In genomic region chr7:89676176-89676575, GRCm38 (mm10) we compare ENCODE assay signal across 26 mouse cellular contexts. TPM values are rescaled to one million over a fixed set of nuclear protein-coding genes. Genes with fewer than 3 reads are reported as not detected.
DNase-seq lines count a peak whose midpoint lies in the region; ATAC-seq and TF ChIP-seq lines count a peak whose summit lies in the region.
"Had no signal": no experiment of that assay in that cellular context is flagged by ENCODE, and none has a peak within 500 bp of the region (broad histone marks: within the 10 kb centered on the region; RNA-seq: fewer than 3 reads in every experiment).

No protein-coding gene starts in this region.

- no peaks in the 10 kb centered on the region for H3K36me3 ChIP-seq in kidney, adult 2 months (ENCODE audit: control insufficient read depth, insufficient read depth, low read length)
- H3K36me3 ChIP-seq in kidney, embryonic 14.5 days (ENCODE audit: control insufficient read depth, insufficient read depth, low read length), result no peaks in the 10 kb centered on the region
- no peaks in the 10 kb centered on the region for H3K36me3 ChIP-seq in lung, postnatal 0 days (ENCODE audit: insufficient read depth, low read length)
- H3K36me3 ChIP-seq: embryonic facial prominence, embryonic 12.5 days; G1E; heart, embryonic 13.5 days; hindbrain, embryonic 15.5 days had no signal

- TF ChIP-seq EP300 in lung, postnatal 0 days (IDR thresholded peaks at IDR 0.05), result no peak

- no peak for TF ChIP-seq CTCF in kidney, adult 2 months (conservative IDR thresholded peaks at IDR 0.05; ENCODE audit: insufficient read depth, insufficient read length, low read depth, low read length)
- TF ChIP-seq CTCF in lung, postnatal 0 days (IDR thresholded peaks at IDR 0.05), result no peak

- H3K4me1 ChIP-seq in kidney, adult 2 months (ENCODE audit: control insufficient read depth, insufficient read depth, low read length), result peaks cover 2% of the 10 kb centered on the region; the same call in 1 of the 2 replicates
- no peaks in the 10 kb centered on the region for H3K4me1 ChIP-seq in kidney, embryonic 14.5 days (ENCODE audit: control insufficient read depth, insufficient read depth, low read length)
- no peaks in the 10 kb centered on the region for H3K4me1 ChIP-seq in lung, postnatal 0 days (ENCODE audit: insufficient read depth, low read depth, low read length)
- H3K4me1 ChIP-seq: heart, embryonic 13.5 days; hindbrain, embryonic 15.5 days had no signal

- no peaks in the 10 kb centered on the region for H3K27me3 ChIP-seq in kidney, adult 2 months (replicated peaks; ENCODE audit: control insufficient read depth, insufficient read depth, low read length)
- H3K27me3 ChIP-seq in kidney, embryonic 14.5 days (ENCODE audit: control insufficient read depth, insufficient read depth, low read length), result no peaks in the 10 kb centered on the region
- no peaks in the 10 kb centered on the region for H3K27me3 ChIP-seq in lung, postnatal 0 days (replicated peaks; ENCODE audit: insufficient read depth, low read length)
- H3K27me3 ChIP-seq: embryonic facial prominence, embryonic 12.5 days; forebrain, embryonic 13.5 days; heart, embryonic 13.5 days; hindbrain, embryonic 15.5 days; Patski had no signal

- no peak overlapping the region for H3K9ac ChIP-seq in kidney, embryonic 14.5 days (ENCODE audit: low read depth, low read length)
- H3K9ac ChIP-seq in lung, postnatal 0 days (replicated peaks; ENCODE audit: low read depth), result no peak overlapping the region
- H3K9ac ChIP-seq: embryonic facial prominence, embryonic 12.5 days; forebrain, embryonic 13.5 days; forebrain, postnatal 0 days; heart, embryonic 13.5 days; hindbrain, embryonic 15.5 days had no signal

- H3K9me3 ChIP-seq in kidney, embryonic 14.5 days (ENCODE audit: control insufficient read depth, low read length), result no peaks in the 10 kb centered on the region
- H3K9me3 ChIP-seq in lung, postnatal 0 days (ENCODE audit: low read length), result no peaks in the 10 kb centered on the region
- H3K9me3 ChIP-seq: embryonic facial prominence, embryonic 12.5 days; forebrain, embryonic 13.5 days; G1E; heart, embryonic 13.5 days; hindbrain, embryonic 15.5 days had no signal

- H3K4me3 ChIP-seq in kidney, adult 2 months (ENCODE audit: insufficient read depth, low read depth, low read length), result no peak overlapping the region
- H3K4me3 ChIP-seq in kidney, embryonic 14.5 days (ENCODE audit: low read length), result no peak overlapping the region
- H3K4me3 ChIP-seq in lung, postnatal 0 days (ENCODE audit: low read depth, low read length), result no peak overlapping the region
- H3K4me3 ChIP-seq: embryonic facial prominence, embryonic 12.5 days; forebrain, embryonic 13.5 days; heart, embryonic 13.5 days; hindbrain, embryonic 15.5 days had no signal

- TF ChIP-seq POLR2A in kidney, adult 2 months (IDR thresholded peaks at IDR 0.05; ENCODE audit: low read depth, low read length), result no peak

- H3K4me2 ChIP-seq in kidney, embryonic 14.5 days (replicated peaks; ENCODE audit: low read depth, low read length), result no peak overlapping the region
- no peak overlapping the region for H3K4me2 ChIP-seq in lung, postnatal 0 days (replicated peaks; ENCODE audit: low read depth, low read length)
- H3K4me2 ChIP-seq: embryonic facial prominence, embryonic 12.5 days; forebrain, embryonic 13.5 days; heart, embryonic 13.5 days; hindbrain, embryonic 15.5 days had no signal

- ATAC-seq in kidney, embryonic 14.5 days (ENCODE audit: low FRiP score, low TSS enrichment), result no peak
- no peak for ATAC-seq in lung, postnatal 0 days
- ATAC-seq: activated CD4-positive, CD25-positive, alpha-beta regulatory T cell, adult 4 months; CD4-positive, CD25-positive, alpha-beta regulatory T cell, adult 4 months; forebrain, embryonic 13.5 days; forebrain, postnatal 0 days; Patski had no signal

- H3K27ac ChIP-seq in kidney, adult 2 months (ENCODE audit: insufficient read depth, low read depth, low read length), result no peak overlapping the region
- H3K27ac ChIP-seq in kidney, embryonic 14.5 days (ENCODE audit: low read depth, low read length), result no peak overlapping the region
- no peak overlapping the region for H3K27ac ChIP-seq in lung, postnatal 0 days (ENCODE audit: low read length)
- H3K27ac ChIP-seq: forebrain, embryonic 13.5 days; heart, embryonic 13.5 days; hindbrain, embryonic 15.5 days had no signal

- DNase-seq in kidney, adult 2 months, result peak; percentile 39
- DNase-seq in lung, postnatal 0 days (ENCODE audit: low spot score), result peak; percentile 45
- DNase-seq in lung, postnatal 14 days, result no peak
- DNase-seq in 3T3-L1 (ENCODE audit: low read depth, low spot score) (peak; percentile 42), adipocyte (ENCODE audit: low spot score) (peak; percentile 60)
- no peak for DNase-seq in thymus, postnatal 25 days
- no peak for DNase-seq in embryo, embryonic 10.5 days (ENCODE audit: low spot score)
- DNase-seq: adrenal gland, adult 2 months; adrenal gland, postnatal 25 days; B cell, adult 2 months; cerebellum, adult 18-20 months; cerebellum, adult 9-11 months; cerebellum, postnatal 36 days; embryo, embryonic 11 days; forebrain, postnatal 0 days; gastrocnemius, postnatal 36 days; heart, postnatal 36 days had no signal

RNA-seq across cellular contexts. Expression of gene Me3, which starts 44.0 kb away (rescaled TPM):
- polyA plus RNA-seq in kidney, adult 2 months (2012; rRNA removed), result 87.0 and 89.3 TPM in 2 replicates
- 7.3 and 9.9 TPM in 2 replicates for polyA plus RNA-seq in kidney, embryonic 14.5 days (2014; fragmentation: Nextera tagmentation; extraction: Ambion mirVana)
- 2.9 and 3.2 TPM in 2 replicates for polyA plus RNA-seq in lung, postnatal 0 days (2015; fragmentation: Nextera tagmentation; extraction: Ambion mirVana)
- polyA plus RNA-seq: G1E had no signal

Comparison
In these comparisons a context has a peak if more than half of its experiments do, and no peak if none do; other contexts are left out.
1. DNase-seq: peak in kidney, adult 2 months (single experiment), lung, postnatal 0 days (single experiment), 3T3-L1 (single experiment) and adipocyte (single experiment); none in lung, postnatal 14 days (single experiment), thymus, postnatal 25 days (single experiment) and embryo, embryonic 10.5 days (single experiment).